Mouse (Mus musculus) stomach, embryonic 14.5 days (tissue): Measurements from ENCODE around the gene Nfkbiz. TPM values are rescaled to one million over a fixed set of nuclear protein-coding genes. Genes with fewer than 3 reads are reported as not detected.
"Not testable (repeated sequence)": the region's sequence is repeated elsewhere in the genome, so short reads cannot be mapped to it uniquely, and the experiment has no call there.

ENCODE experiments used
- ATAC-seq: fragments of 200-750 bp; cut with Nextera tagmentation; 2 replicates; pipeline ENCODE4 v1.8.0; 2017; ENCODE audit warnings: low read depth, moderate TSS enrichment; ENCODE audit not compliant: insufficient number of reproducible peaks, insufficient read depth, low FRiP score
- H3K27ac ChIP-seq: fragments of 300-500 bp; sonication (generic); 2 replicates; pipeline ENCODE4 v1.5.1; 2014; ENCODE audit warnings: mild to moderate bottlenecking, low read length, moderate library complexity, mixed read lengths
- H3K27me3 ChIP-seq: fragments of 300-500 bp; sonication (generic); 2 replicates; pipeline ENCODE4 v1.6.1; 2014; ENCODE audit warnings: low read length, control low read depth, mixed read lengths; ENCODE audit not compliant: control insufficient read depth, insufficient read depth
- H3K36me3 ChIP-seq: fragments of 300-500 bp; sonication (generic); 2 replicates; pipeline ENCODE4 v1.6.1; 2014; ENCODE audit warnings: mild to moderate bottlenecking, control low read depth, low read length, moderate library complexity, mixed read lengths; ENCODE audit not compliant: control insufficient read depth, insufficient read depth
- H3K4me1 ChIP-seq: fragments of 300-500 bp; sonication (generic); 2 replicates; pipeline ENCODE4 v1.6.1; 2014; ENCODE audit warnings: low read length, control low read depth, mixed read lengths; ENCODE audit not compliant: control insufficient read depth, insufficient read depth
- H3K4me2 ChIP-seq: fragments of 300-500 bp; sonication (generic); replicated peaks from 2 replicates; pipeline ENCODE4 v1.6.1; 2014; ENCODE audit warnings: low read depth, low read length, control low read depth
- H3K4me3 ChIP-seq: fragments of 300-500 bp; sonication (generic); 2 replicates; pipeline ENCODE4 v1.5.1; 2014; ENCODE audit warnings: low read depth, low read length, control low read depth
- H3K9ac ChIP-seq: fragments of 300-500 bp; sonication (generic); replicated peaks from 2 replicates; pipeline ENCODE4 v1.6.1; 2014; ENCODE audit warnings: low read depth, mild to moderate bottlenecking, control low read depth, low read length, moderate library complexity, mixed read lengths
- H3K9me3 ChIP-seq: fragments of 300-500 bp; sonication (generic); 2 replicates; pipeline ENCODE4 v1.6.1; 2016; ENCODE audit warnings: low read depth, low read length, control low read depth; ENCODE audit not compliant: control insufficient read depth
- WGBS: fragments of 180-500 bp; shearing (Covaris S2); extraction: QIAGEN DNeasy Blood & Tissue Kit; methylation state at CpG from one replicate; pipeline ENCODE4 v1.1.7; 2014; 5-methylcytosine and 5-hydroxymethylcytosine counted together
- polyA plus RNA-seq: library from polyadenylated mRNA; unstranded; fragments of >200 nt; fragmentation: Nextera tagmentation; extraction: Ambion mirVana; gene quantifications from 2 replicates; pipeline ENCODE4 v1.2.1, GENCODE M21; 2014

Nfkbiz gene
- polyA plus RNA-seq, 1 experiment from 2014 or later: 6.4 TPM

DNA sequence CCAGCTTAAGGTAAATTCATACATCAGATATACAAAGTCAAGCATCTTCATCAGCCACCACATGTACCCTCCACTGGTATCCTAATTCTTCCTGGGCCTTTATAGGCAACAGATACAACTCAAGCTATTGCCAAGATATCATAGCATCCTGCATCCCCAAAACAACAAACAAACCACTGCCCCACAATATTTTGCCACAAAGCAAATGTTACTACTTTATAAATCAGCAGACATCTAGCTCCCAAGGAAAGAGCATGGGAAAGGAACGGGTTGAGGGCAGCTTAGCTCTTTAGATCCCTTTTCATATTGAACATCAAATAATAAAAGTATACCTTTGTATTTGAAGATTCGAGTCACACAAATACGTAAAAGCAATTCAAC lies 580 bp downstream of the Nfkbiz start:
- no peaks in the 10 kb centered on the region for H3K9me3 ChIP-seq
- WGBS: 6% methylated on average over 3 of the region's 3 CpGs
- no peak for ATAC-seq

DNA sequence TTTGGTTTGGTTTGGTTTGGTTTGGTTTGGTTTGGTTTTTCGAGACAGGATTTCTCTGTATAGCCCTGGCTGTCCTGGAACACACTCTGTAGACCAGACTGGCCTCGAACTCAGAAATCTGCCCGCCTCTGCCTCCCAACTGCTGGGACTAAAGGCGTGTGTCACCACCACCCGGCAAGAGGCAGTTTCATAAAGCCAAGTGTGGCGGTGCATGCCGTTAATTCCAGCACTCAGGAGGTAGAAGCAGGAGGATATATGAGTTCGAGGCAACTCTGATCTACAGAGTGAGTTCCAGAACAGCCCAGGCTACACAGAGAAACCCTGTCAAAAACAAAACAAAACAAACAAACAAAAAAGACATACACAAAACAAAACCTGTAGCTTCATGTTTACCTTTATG lies 1.0 kb downstream of the Nfkbiz start:
- not testable (repeated sequence) for ATAC-seq, H3K27ac ChIP-seq, H3K9me3 ChIP-seq, H3K9ac ChIP-seq, H3K36me3 ChIP-seq, H3K27me3 ChIP-seq, H3K4me1 ChIP-seq
- 91% methylated on average over 8 of the region's 8 CpGs for WGBS
- Histone ChIP-seq H3K4me2 (peak overlapping the region; percentile 72), H3K4me3 (peak overlapping the region; percentile 61; the same call in 1 of the 2 replicates)

More for the DNA sequence above, 580 bp downstream of the Nfkbiz start:
- no peaks in the 10 kb centered on the region for H3K4me1 ChIP-seq
- H3K4me2 ChIP-seq: peak overlapping the region; percentile 72
- peak overlapping the region; percentile 61 for H3K4me3 ChIP-seq
- peak overlapping the region; percentile 72; the same call in 1 of the 2 replicates for H3K27ac ChIP-seq
- H3K27me3 ChIP-seq: no peaks in the 10 kb centered on the region
- H3K9ac ChIP-seq: peak overlapping the region; percentile 61
- no peaks in the 10 kb centered on the region for H3K36me3 ChIP-seq

DNA sequence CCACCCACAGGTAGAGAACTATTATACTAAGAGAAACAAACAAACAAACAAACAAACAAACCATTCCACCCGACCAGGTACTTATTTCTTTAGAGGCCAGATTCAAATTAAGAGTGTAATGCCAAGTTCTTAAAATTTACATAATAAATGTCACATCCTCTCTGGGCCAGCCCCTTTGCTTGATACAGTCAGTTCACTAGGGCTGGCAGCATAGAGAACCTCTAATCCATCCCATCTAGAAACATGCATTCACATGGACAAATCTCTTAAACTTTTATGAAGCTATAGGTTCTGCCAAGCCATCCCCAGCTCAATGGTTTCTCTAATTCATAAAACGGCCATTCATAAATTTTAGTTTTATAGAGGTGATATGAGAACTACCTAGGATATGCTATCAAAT lies 1.5 kb downstream of the Nfkbiz start:
- WGBS: 65% methylated on average over 2 of the region's 2 CpGs
- Histone ChIP-seq H3K27ac (no peak overlapping the region), H3K27me3 (no peaks in the 10 kb centered on the region), H3K36me3 (no peaks in the 10 kb centered on the region), H3K9ac (no peak overlapping the region), H3K9me3 (no peaks in the 10 kb centered on the region), H3K4me2 (no peak overlapping the region), H3K4me3 (no peak overlapping the region), H3K4me1 (no peaks in the 10 kb centered on the region)
- ATAC-seq: no peak

DNA sequence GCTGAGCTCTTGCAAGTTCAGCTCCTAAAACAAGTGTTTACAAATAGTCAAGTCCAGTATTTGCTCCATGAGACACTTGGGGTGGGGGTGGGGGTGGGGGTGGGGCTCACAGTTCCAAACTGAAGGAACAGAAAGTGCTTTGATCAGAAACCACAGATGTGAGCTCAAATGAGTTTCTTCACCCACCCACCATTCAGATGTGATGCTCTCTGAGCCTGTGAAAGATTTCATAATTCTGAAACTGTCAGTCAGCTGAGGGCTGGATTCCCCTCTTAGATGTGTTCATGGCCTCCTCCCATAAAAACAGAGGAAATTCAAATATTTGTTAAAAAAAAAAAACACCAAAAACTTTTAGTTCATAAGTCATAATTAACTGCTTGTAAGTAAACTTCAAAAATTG lies 2.9 kb downstream of the Nfkbiz start:
- Histone ChIP-seq H3K36me3 (no peaks in the 10 kb centered on the region), H3K4me1 (no peaks in the 10 kb centered on the region), H3K4me2 (no peak overlapping the region), H3K4me3 (no peak overlapping the region), H3K9ac (no peak overlapping the region), H3K27me3 (no peaks in the 10 kb centered on the region), H3K9me3 (no peaks in the 10 kb centered on the region), H3K27ac (no peak overlapping the region)
- ATAC-seq: no peak

DNA sequence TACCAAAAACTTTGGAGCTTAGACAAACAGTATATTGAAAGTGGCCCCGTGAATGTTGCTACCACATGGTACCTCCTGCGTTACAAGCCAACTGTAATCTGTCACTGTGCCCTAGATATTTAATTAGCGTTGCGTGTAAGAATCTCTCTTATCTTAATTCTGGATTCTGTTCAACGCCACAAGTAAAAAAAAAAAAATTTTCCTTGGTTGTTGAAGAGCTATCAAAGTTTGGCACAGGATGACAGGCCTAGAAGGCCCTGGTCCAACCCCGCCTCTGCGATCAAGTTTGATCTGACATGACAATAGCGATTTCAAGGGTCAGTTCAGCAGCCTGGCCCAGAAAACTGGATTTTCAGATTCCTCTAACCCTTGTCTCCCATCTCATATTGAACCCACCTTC lies 6.1 kb downstream of the Nfkbiz start:
- Histone ChIP-seq H3K9ac (no peak overlapping the region), H3K27me3 (no peaks in the 10 kb centered on the region), H3K9me3 (no peaks in the 10 kb centered on the region), H3K4me2 (no peak overlapping the region), H3K4me1 (no peaks in the 10 kb centered on the region), H3K27ac (no peak overlapping the region), H3K4me3 (no peak overlapping the region), H3K36me3 (no peaks in the 10 kb centered on the region; the same call in 1 of the 2 replicates)
- ATAC-seq: no peak
- WGBS: 93% methylated on average over 8 of the region's 8 CpGs

DNA sequence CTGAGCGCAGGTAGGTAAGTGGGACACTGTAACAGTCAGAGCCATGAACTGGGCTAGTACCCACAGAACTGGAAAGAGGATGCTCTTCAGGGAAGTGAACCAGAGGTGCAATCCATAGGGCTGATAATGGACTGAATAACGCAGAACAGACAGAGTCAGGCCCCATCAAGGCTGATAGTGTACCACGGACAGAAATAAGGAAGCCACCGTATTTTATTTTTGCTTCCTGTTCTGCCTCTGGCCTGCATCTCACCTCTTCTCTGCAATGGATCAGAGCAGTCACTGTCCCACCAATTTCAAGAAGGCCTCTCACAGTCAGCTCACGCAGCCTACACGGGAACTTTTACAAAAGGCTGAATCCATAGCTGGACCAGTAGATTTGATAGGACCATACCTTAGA lies 6.7 kb downstream of the Nfkbiz start:
- no peaks in the 10 kb centered on the region for H3K4me1 ChIP-seq
- no peaks in the 10 kb centered on the region; the same call in 1 of the 2 replicates for H3K36me3 ChIP-seq
- no peak overlapping the region for H3K4me2 ChIP-seq
- H3K9me3 ChIP-seq: no peaks in the 10 kb centered on the region
- no peak overlapping the region for H3K27ac ChIP-seq
- ATAC-seq: no peak
- no peak overlapping the region for H3K9ac ChIP-seq
- no peak overlapping the region for H3K4me3 ChIP-seq
- WGBS: 89% methylated on average over 6 of the region's 6 CpGs
- no peaks in the 10 kb centered on the region for H3K27me3 ChIP-seq

DNA sequence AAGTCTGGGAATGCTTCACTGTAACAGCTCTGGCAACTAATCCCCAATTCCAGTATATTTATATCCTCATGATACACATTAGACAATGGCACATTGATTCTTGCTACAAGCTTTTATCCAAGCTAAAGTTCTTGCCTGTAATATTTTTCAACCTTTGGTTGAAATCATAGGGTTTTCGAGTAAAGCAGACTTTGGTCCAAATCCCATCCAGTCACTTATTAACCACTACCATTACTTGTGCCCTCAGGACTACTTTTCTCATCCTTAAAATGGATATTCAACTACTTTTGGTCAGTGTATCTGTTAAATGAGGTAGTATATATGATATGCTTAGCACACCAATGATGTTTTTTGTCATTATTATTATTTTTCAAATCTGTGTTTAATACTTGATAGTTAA lies 7.2 kb downstream of the Nfkbiz start:
- H3K27me3 ChIP-seq: no peaks in the 10 kb centered on the region
- H3K9ac ChIP-seq: no peak overlapping the region
- H3K27ac ChIP-seq: no peak overlapping the region
- H3K4me3 ChIP-seq: no peak overlapping the region
- no peak for ATAC-seq
- H3K36me3 ChIP-seq: no peaks in the 10 kb centered on the region; the same call in 1 of the 2 replicates
- no peak overlapping the region for H3K4me2 ChIP-seq
- no peaks in the 10 kb centered on the region for H3K9me3 ChIP-seq
- no peaks in the 10 kb centered on the region for H3K4me1 ChIP-seq
- WGBS: 79% methylated on average over 1 of the region's 1 CpGs

DNA sequence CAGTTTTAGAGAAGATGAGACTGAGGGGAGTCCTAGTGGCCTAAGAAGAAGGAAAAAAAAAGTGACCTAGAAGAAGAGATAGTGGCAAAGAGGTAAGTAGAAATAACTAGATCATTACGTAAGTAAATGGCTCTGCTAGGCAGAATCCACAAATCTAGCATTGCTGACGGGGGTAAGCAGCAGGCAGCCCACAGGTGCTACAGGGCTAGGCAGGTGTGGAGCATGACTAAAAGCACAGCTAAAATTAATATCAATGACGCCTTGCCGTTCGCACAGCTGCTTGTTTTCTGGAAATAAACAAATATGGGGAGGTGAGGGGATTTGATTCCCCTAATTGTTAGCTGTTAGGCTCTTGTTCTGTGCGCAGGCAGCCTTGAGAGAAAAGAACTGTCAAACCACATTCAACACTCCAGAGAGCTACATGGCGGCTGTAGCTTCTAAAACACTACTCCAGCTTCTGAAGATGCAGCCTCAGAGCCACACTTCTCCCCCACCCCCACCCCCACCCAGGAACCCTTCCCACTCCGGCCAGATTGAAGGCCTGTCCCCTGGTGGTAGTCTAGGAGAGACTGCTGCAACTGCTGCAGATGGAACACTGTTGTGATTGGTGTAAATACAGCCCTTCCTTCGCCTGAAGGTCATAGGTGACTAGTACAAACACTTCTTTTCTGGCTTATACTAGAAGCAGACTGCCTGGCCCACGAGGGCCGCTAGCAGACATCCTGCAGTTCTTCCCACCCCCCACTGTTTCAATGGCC lies 15.1 kb downstream of the Nfkbiz start:
- H3K9me3 ChIP-seq: no peaks in the 10 kb centered on the region
- H3K27me3 ChIP-seq: no peaks in the 10 kb centered on the region
- WGBS: 52% methylated on average over 11 of the region's 11 CpGs
- peaks cover 7% of the 10 kb centered on the region; the same call in 1 of the 2 replicates for H3K4me1 ChIP-seq
- no peaks in the 10 kb centered on the region for H3K36me3 ChIP-seq
- H3K27ac ChIP-seq: no peak overlapping the region
- ATAC-seq: no peak
- no peak overlapping the region for H3K9ac ChIP-seq
- H3K4me2 ChIP-seq: 0 out of 2 replicates have a peak overlapping the region, but pooled peaks have one; percentile 50
- no peak overlapping the region for H3K4me3 ChIP-seq
